Mouse (Mus musculus) lung, postnatal 10 days (tissue): ENCODE data around the gene Klhdc2.

Source experiments
- DNase-seq: peaks from one replicate; pipeline ENCODE4 v3.0.0; 2021

Gene Klhdc2

GRCm38 (mm10) chr12:69296511-69297410 is at the start of gene Klhdc2:
Klhdc2 (plus strand) TSS chr12:69296681.
- peak; percentile 94 for DNase-seq

- no peak for DNase-seq
Observed at GRCm38 (mm10) chr12:69249766-69250165, 46.7 kb upstream of the Klhdc2 start.

- DNase-seq = no peak
Observed at GRCm38 (mm10) chr12:69250756-69251155, 45.7 kb upstream of the Klhdc2 start.

DNA sequence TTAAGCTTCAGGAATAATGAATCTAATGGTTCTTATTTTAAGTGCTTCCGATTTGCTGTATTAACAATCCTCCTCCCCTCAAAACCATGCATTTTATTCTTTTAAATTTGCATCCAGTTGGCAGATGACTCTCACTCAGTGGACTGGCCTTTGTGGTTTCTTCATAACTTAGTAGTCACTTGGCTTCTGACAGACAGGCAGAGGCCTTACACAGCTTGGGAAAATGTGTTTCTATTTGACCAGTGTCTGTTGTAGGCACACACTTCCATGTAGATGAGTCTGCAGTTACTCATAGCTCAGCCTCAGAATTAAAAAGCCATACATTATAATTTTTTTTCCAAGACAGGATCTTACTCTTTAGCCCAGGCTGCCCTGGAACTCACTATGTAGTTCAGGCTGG is 42.7 kb upstream of the Klhdc2 start:
- no peak for DNase-seq

DNA sequence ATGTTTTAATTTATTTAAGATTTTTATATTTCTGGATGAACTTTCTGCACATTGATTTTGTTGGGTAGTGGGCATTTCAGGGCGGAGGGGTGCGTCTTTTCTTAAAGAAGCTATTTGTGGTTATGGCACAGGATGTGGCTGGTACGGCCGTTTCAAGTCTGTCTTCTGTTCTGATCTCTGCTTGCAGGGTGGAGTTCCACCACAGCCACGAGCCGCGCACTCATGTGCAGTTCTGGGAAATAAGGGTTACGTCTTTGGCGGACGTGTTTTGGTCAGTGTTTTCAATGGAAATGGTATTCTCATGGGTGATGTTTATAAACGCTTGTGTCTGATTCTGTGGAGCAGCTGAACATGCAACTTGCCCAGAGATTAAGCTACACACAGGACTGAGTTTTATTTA is 38.6 kb upstream of the Klhdc2 start:
- DNase-seq = no peak

- DNase-seq = no peak
Observed at GRCm38 (mm10) chr12:69262251-69262650, 34.2 kb upstream of the Klhdc2 start.

GRCm38 (mm10) chr12:69265031-69265430 is 31.4 kb upstream of the Klhdc2 start:
- no peak for DNase-seq

- DNase-seq = no peak
Observed at GRCm38 (mm10) chr12:69267956-69268632, 28.4 kb upstream of the Klhdc2 start.

GRCm38 (mm10) chr12:69268956-69269355 is 27.5 kb upstream of the Klhdc2 start:
- DNase-seq = no peak

GRCm38 (mm10) chr12:69279931-69280469 is 16.5 kb upstream of the Klhdc2 start:
- no peak for DNase-seq

DNA sequence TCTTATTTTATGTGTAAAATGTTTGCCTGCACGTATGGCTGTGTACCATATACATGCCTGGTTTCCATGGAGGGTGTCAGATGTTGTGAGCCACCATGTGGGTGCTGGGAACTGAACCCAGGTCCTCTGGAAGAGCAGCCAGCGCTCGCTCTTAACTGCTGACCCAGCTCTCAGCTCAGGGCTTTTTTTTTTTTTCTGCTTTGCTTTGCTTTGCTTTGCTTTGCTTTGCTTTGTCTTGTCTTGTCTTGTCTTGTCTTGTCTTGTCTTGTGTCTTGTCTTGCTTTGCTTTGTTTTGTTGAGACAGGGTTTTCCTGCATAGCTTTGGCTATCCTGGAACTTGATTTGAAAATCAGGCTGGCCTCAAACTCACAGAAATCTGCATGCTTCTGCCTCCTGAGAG is 15.6 kb upstream of the Klhdc2 start:
- DNase-seq = no peak

DNA sequence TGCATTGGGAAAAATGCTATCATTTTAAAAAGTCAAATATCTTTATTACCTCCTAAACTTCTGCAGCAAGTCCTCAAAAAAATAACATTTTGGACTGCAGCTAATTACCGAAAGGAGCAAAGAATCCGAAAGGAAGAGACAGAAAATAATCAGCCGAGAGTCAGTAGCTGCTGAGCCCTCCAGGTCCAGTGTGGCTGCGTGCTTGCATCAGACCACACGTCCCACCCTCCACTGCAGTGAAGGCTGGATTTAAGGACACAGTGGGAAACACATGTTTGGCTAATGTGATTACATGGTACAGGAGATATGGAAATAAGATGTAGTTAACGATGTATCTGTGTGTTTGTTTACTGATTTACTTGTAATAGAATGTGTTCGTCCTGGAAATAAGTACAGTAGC is 13.3 kb upstream of the Klhdc2 start:
- no peak for DNase-seq

- no peak for DNase-seq
Observed at GRCm38 (mm10) chr12:69287535-69287934, 8.9 kb upstream of the Klhdc2 start.

DNA sequence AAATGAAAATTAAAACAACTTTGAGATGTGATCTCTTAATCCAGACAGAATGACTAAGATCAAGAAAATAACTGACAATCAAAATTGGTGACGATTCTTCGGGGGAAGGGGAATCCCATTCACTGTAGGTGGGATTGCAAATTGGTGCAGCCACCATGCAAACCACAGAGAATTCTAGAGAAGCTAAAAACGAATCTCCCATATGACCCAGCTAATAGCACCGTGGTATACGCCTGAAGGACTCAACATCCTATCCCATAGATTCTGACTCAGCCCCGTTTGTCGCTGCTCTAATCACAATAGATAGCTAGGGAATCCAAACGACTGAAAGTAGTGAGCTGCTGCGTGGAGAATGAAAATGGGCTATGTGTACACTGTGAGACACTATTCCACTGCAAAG is 7.8 kb upstream of the Klhdc2 start:
- no peak for DNase-seq

DNA sequence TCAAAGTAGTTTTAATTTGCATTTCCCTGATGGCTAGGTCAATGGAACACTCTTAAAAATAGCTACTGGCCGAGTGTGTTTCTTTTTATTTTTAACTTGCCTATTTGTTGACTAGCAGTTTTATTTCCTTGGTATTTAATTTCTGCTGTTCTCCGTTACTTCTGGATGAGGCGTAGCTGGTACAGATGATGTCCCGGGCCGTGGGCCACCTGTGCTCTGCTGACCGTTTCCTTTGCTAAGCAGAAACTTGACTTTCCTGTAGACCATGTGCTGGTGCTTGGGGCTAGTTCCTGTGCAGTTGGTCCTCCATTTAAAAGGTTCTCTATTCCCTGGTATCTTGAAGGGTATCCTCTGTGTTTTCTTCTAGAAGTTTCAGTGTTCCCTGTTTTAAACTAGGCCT is 4.1 kb upstream of the Klhdc2 start:
- no peak for DNase-seq

- DNase-seq = no peak
Observed at GRCm38 (mm10) chr12:69293815-69294214, 2.7 kb upstream of the Klhdc2 start.

- no peak for DNase-seq
Observed at GRCm38 (mm10) chr12:69294936-69295335, 1.5 kb upstream of the Klhdc2 start.

DNA sequence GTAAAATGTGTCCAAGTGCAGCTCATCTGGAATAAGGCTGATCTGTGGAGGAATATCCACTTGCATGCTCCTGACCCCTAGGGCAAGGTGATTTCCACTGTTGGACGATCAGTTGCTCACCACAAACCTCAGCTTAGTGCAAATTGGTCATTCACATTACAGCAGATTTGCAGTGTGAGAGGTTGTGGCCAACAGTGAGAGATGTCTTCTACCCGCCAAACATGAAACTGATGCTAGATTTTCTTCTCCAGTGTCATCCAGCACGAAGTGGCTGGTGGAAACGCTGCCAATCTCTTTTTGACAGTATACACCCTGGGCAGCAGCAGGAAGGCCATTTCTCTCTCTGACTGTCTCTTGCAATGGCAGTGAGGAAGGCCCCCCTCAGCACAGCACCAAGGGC is 830 bp upstream of the Klhdc2 start:
- no peak for DNase-seq

DNA sequence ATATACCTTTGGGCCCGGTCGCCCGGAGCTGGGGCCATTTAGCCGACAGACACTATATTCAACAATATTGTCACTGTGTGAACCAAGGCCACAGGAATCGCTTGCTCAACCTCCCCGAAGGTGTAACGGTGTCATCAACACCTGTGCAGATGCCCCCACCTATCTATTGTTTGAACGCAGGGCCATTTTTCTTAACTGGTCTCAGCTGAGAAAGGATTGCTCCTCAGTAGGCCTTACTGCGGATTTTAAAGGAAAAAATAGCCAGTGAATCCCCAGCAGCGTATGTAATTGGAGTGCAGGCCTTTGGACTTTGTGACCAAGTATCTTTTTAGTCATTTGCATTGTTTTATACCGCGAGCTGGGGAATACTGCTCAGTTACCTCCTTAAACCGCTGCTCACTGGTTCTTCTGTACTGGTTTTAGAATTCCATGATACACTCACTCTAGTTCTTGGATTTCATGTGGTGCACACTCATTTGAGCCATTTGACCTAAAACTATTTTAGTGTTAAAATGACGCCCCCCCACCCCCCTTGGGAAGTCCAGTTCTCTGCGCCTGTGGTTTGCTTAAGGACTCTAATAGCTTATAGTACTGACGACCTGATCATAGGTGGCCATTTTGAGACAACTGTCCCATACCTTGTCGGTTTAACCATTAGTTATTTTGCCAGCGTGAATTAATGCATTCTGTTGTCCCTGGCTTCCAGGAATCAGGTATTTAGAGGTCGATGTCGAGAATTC is 1.1 kb downstream of the Klhdc2 start:
- no peak for DNase-seq

DNA sequence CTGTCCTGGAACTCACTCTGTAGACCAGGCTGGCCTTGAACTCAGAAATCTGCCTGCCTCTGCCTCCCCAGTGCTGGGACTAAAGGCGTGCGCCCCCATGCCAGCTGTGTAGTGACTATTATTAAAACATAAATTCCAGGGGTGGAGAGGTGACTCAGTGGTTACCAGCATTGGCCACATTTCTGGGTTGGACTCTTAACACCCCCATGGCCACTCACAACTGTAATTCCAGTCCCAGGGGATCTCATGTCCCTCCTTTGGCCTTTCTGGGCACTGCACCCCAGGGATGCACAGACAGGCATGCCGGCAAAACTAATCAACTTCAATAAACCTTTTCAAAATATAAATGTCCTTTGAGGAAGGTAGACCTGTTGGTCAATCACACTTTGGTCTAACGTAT is 1.8 kb downstream of the Klhdc2 start:
- DNase-seq = no peak

DNA sequence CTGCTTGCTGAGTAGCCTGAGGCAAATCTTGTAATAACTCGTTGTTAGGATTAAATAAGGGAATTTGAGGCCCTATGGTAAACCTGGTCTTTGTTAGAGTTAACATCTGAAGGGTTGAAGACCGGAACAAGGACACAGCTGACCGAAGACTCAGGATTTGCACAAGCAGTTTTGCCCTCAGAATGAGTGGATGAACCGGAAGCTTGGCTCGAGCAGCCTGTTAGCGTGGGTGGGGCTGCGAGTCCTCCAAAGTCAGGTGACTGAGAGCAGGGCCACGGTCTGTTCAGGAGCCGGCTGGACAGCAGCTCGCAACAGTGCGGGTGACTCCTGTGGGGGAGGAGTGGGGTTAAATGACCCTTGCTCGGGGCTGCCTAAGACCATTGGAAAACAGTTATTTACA is 2.8 kb downstream of the Klhdc2 start:
- DNase-seq = peak; percentile 68

DNA sequence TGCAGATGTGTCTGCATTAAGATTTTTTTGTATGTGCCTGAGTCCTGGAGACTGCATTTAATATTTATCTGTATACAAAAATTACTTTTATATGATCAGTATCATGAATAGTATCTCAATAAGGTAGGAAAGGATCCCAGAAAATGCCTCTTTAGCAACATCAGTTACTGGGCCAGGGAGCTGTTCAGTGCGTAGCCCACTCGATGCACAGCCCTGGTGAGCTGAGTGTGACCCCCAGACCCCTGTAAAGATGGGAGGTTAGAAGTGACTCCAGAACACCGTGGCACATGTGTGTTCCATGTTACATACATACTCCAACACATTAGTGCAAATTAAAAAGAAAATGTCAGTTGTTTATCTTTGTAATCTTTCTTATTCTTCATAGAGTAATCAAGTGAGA is 3.4 kb downstream of the Klhdc2 start:
- no peak for DNase-seq

DNA sequence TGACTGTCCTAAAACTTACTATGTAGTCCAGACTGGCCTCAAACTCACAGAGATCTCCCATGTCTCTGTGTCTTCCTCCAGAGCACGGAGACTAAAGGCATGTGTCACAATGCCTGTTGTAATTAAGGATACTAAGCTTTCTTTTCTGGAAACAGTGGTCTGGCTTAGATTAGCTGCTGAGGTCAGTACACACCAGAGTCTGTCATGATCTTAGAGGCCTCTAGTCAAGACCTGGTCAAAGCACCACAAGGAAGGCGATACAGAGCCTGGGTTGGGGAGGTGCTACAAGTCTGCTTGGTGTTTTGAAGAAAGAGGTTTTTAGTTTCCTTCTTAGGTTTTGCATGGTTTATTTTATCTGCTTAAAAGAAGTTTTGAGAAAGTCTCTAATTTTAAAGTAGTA is 3.9 kb downstream of the Klhdc2 start:
- no peak for DNase-seq
